Mouse (Mus musculus) heart, embryonic 16.5 days (tissue): Measurements from ENCODE around the gene Tsnax. TPM values are rescaled to one million over a fixed set of nuclear protein-coding genes. Genes with fewer than 3 reads are reported as not detected.

ENCODE experiments used
- microRNA-seq: library from miRNA; unstranded; fragments of <30 nt; microRNA quantifications from one replicate; pipeline ENCODE4, GENCODE M21; 2017
- polyA plus RNA-seq: library from polyadenylated mRNA; unstranded; fragments of >200 nt; fragmentation: Nextera tagmentation; extraction: Ambion mirVana; gene quantifications from 2 replicates; pipeline ENCODE4 v1.2.1, GENCODE M21; 2015

The Tsnax gene
- polyA plus RNA-seq, 1 experiment from 2014 or later, result 98.2 TPM

Small RNA genes lying within 50 kb of the gene (microRNA-seq; reads per million reads assigned to microRNA genes)
- not detected for gene Gm22197

Other genes starting within 250 kb of the Tsnax start
- gene Trim67, start 219.9 kb upstream of the Tsnax start, polyA plus RNA-seq, result 0.14 and 0.17 TPM in 2 replicates
- 120 and 129 TPM in 2 replicates for gene Gnpat, start 150.0 kb upstream of the Tsnax start, polyA plus RNA-seq
- gene 2810004N23Rik, start 149.9 kb upstream of the Tsnax start, polyA plus RNA-seq, result 51.4 and 52.2 TPM in 2 replicates
- 6.9 and 7.3 TPM in 2 replicates for gene Exoc8, start 115.3 kb upstream of the Tsnax start, polyA plus RNA-seq
- gene Sprtn, start 115.1 kb upstream of the Tsnax start, polyA plus RNA-seq, result 8.3 and 8.5 TPM in 2 replicates
- gene Egln1, start 63.7 kb upstream of the Tsnax start, polyA plus RNA-seq, result 17.8 and 19.5 TPM in 2 replicates
- 2.3 TPM in 2 replicates for gene Disc1, start 41.2 kb downstream of the Tsnax start, polyA plus RNA-seq